Mouse (Mus musculus) limb, embryonic 11.5 days (tissue): Measurements from ENCODE around the gene Adarb1. TPM values are rescaled to one million over a fixed set of nuclear protein-coding genes. Genes with fewer than 3 reads are reported as not detected.

Experiments used
- ATAC-seq: fragments of 200-750 bp; cut with Nextera tagmentation; 2 replicates; pipeline ENCODE4 v1.8.0; 2017; ENCODE audit warnings: low read depth; ENCODE audit not compliant: insufficient number of reproducible peaks, low FRiP score, low TSS enrichment
- DNase-seq: peaks from one replicate; pipeline ENCODE4 v3.0.0-alpha.2; 2015; ENCODE audit warnings: low spot score
- H3K27ac ChIP-seq: fragments of 300-500 bp; sonication (generic); replicated peaks from 2 replicates; pipeline ENCODE4 v1.5.1; 2014; ENCODE audit warnings: low read depth, mild to moderate bottlenecking, low read length
- H3K27me3 ChIP-seq: fragments of 300-500 bp; sonication (generic); 2 replicates; pipeline ENCODE4 v1.6.1; 2014; ENCODE audit warnings: mild to moderate bottlenecking, low read length, mixed read lengths; ENCODE audit not compliant: control insufficient read depth, insufficient read depth
- H3K36me3 ChIP-seq: fragments of 300-500 bp; sonication (generic); 2 replicates; pipeline ENCODE4 v1.6.1; 2014; ENCODE audit warnings: mild to moderate bottlenecking, low read length, moderate library complexity, mixed read lengths; ENCODE audit not compliant: control insufficient read depth, insufficient read depth
- H3K4me1 ChIP-seq: fragments of 300-500 bp; sonication (generic); 2 replicates; pipeline ENCODE4 v1.6.1; 2014; ENCODE audit warnings: low read length, mixed read lengths; ENCODE audit not compliant: control insufficient read depth, insufficient read depth
- H3K4me2 ChIP-seq: fragments of 300-500 bp; sonication (generic); 2 replicates; pipeline ENCODE4 v1.6.1; 2014; ENCODE audit warnings: low read depth, mild to moderate bottlenecking, moderate library complexity; ENCODE audit not compliant: severe bottlenecking
- H3K4me3 ChIP-seq: fragments of 300-500 bp; sonication (generic); 2 replicates; pipeline ENCODE4 v1.5.1; 2014; ENCODE audit warnings: low read depth, low read length
- H3K9ac ChIP-seq: fragments of 300-500 bp; sonication (generic); 2 replicates; pipeline ENCODE4 v1.6.1; 2014; ENCODE audit warnings: mild to moderate bottlenecking, low read length
- H3K9me3 ChIP-seq: fragments of 300-500 bp; sonication (generic); 2 replicates; pipeline ENCODE4 v1.6.1; 2016; ENCODE audit warnings: low read length; ENCODE audit not compliant: control insufficient read depth
- WGBS: fragments of 180-500 bp; shearing (Covaris S2); extraction: QIAGEN DNeasy Blood & Tissue Kit; methylation state at CpG from one replicate; pipeline ENCODE4 v1.1.7; 2014; 5-methylcytosine and 5-hydroxymethylcytosine counted together
- polyA plus RNA-seq: library from polyadenylated mRNA; unstranded; fragments of >200 nt; fragmentation: Nextera tagmentation; extraction: Ambion mirVana; gene quantifications from 2 replicates; pipeline ENCODE4 v1.2.1, GENCODE M21; 2014

The Adarb1 gene
- polyA plus RNA-seq, 1 experiment from 2014 or later = 4.0 TPM

DNA sequence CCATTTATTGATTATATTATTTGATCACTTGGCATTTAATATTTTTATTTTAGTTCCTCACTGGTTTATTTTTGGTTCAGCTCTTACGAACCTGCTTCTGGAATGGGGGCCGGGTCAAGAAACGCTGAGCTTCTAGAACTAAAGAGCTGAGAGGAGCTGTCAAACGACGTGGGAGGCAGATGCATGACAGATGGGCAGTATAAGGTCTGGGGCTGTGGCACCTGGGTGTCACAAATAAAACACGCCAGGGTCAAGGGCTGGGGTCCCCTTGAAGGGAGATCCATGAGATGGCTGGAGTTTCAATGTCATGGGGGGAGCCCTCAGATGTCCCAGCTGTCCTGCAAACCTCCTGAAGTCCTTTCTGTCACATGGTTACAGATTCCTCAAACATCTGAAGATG is 36.7 kb upstream of the Adarb1 start:
- Histone ChIP-seq H3K4me3 (no peak overlapping the region), H3K27ac (no peak overlapping the region), H3K36me3 (no peaks in the 10 kb centered on the region), H3K4me2 (no peak overlapping the region), H3K27me3 (no peaks in the 10 kb centered on the region), H3K9ac (no peak overlapping the region), H3K9me3 (no peaks in the 10 kb centered on the region), H3K4me1 (peaks cover 2% of the 10 kb centered on the region)
- no peak for DNase-seq
- WGBS = 68% methylated on average over 6 of the region's 6 CpGs
- no peak for ATAC-seq

DNA sequence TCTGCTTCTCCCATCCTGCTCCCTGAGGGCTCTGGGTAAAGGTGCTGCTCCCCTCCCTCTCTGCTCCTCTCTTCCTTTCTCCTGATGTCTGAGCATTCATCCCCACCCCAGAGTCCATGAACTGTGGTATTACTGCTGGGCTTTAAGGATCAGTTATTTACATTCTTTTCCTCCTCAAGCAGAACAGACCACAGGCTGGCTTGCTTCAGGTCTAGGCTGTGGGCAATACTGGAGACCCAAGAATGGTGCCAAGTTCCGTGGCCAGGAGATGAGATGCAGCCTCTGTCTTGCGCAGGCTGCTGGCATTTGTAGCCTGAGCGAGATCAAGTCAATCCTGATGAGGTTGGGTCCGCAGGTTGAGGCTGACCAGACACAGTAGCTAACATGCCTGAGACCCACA is 33.8 kb upstream of the Adarb1 start:
- DNase-seq (no peak), ATAC-seq (no peak)
- no peaks in the 10 kb centered on the region for H3K36me3 ChIP-seq
- H3K27me3 ChIP-seq = no peaks in the 10 kb centered on the region
- 86% methylated on average over 4 of the region's 4 CpGs for WGBS
- no peaks in the 10 kb centered on the region for H3K9me3 ChIP-seq
- H3K9ac ChIP-seq = no peak overlapping the region
- no peak overlapping the region for H3K4me2 ChIP-seq
- H3K27ac ChIP-seq = no peak overlapping the region
- H3K4me3 ChIP-seq = no peak overlapping the region
- H3K4me1 ChIP-seq = peaks cover 7% of the 10 kb centered on the region

DNA sequence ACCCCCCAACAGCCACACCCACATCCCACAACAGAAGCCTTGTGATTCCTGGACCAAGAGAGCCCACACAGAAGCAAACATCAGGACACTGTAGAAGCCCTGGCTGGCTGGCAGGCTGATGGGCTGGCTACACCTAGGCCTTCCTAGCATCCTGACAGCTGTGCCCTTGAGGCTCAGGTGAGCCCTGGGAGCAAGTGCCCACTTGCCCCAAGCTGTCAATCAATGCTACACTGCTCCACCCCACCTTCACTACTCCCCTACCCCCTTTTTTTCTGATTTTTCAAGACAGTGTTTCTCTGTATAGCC is 32.0 kb upstream of the Adarb1 start:
- Histone ChIP-seq H3K9ac (no peak overlapping the region), H3K9me3 (peaks cover under 1% of the 10 kb centered on the region; the same call in 1 of the 2 replicates), H3K4me1 (peaks cover 7% of the 10 kb centered on the region), H3K27me3 (no peaks in the 10 kb centered on the region), H3K27ac (no peak overlapping the region), H3K36me3 (no peaks in the 10 kb centered on the region), H3K4me2 (no peak overlapping the region), H3K4me3 (no peak overlapping the region)
- DNase-seq (no peak), ATAC-seq (no peak)

DNA sequence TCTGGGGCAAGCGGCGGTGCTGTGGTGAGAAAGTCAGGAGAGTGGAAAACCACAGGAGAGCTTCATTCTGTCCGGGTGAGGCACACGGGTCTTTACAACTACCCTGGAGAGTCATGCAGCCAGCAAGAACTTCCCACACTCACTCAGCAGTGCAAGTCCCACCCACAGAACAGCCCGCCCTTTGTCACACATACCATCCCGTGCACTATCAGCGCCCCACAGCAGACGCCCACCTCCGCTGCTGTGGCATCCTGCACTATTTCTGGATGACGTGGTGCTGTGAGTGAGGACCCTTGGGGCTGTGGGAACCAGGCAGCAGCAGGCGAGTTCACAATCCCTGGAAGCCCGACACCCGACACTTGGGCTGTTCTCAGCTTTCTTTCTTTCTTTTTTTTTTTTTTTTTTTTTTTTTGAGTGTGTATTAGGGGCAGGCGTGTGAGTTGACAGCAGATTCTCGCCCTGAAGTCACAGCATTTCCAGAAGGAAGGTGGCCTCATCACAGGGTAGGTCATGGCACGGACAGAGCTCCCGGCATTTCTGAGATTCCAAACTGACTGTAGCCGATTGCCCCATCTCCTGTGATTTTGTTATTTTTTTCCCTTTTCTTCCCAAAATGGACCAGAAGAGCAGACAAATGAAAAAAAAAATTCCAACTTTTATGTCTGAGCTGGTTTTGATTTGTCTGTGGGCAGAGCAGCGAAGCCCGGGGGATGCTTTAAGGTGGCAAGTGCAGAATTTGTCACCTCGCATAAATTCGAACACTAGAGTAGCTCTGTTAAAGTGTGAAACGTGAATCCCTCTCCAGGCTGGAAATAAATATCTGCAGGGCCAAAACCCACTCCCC is 31.5 kb upstream of the Adarb1 start:
- Histone ChIP-seq H3K9me3 (peaks cover 6% of the 10 kb centered on the region; the same call in 1 of the 2 replicates), H3K4me1 (peaks cover 7% of the 10 kb centered on the region), H3K27ac (no peak overlapping the region), H3K4me2 (peak overlapping the region; percentile 31; the same call in 1 of the 2 replicates), H3K36me3 (no peaks in the 10 kb centered on the region), H3K9ac (no peak overlapping the region; the same call in 1 of the 2 replicates), H3K27me3 (no peaks in the 10 kb centered on the region), H3K4me3 (no peak overlapping the region)
- peak; percentile 73; the same call in 1 of the 2 replicates for ATAC-seq
- 32% methylated on average over 23 of the region's 23 CpGs for WGBS
- peak; percentile 47 for DNase-seq

DNA sequence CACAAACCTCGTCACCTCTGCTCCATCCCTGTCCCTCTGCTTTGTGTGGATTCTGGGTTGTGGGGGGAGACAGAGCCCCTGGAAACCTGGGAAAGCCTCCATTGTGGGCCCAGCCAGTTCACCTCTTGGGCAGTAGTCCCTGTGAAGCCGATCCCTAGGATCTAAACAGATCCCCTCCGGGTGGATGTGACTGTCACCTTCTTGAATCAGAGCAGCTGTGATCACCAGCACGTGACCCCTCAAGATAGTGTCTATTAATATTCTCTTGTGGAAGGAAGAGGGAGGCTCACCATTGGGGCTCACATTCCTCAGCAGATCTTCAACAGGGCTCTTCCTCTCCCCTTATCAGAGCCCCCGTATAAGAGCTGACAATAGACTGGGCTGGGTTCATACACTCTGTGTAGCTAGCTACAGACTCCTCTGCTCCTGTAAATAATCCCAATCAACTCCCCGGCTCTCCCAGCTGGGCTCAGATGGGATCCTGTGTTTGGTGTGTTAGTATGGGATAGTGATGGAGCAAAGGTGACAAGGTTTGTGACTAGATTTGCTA is 30.7 kb upstream of the Adarb1 start:
- H3K9me3 ChIP-seq = peaks cover 6% of the 10 kb centered on the region; the same call in 1 of the 2 replicates
- no peak for ATAC-seq
- WGBS = 73% methylated on average over 6 of the region's 6 CpGs
- peaks cover 7% of the 10 kb centered on the region for H3K4me1 ChIP-seq
- H3K36me3 ChIP-seq = no peaks in the 10 kb centered on the region
- no peak overlapping the region for H3K27ac ChIP-seq
- no peaks in the 10 kb centered on the region for H3K27me3 ChIP-seq
- H3K4me2 ChIP-seq = peak overlapping the region; percentile 31; the same call in 1 of the 2 replicates
- no peak for DNase-seq
- H3K4me3 ChIP-seq = no peak overlapping the region
- H3K9ac ChIP-seq = no peak overlapping the region

DNA sequence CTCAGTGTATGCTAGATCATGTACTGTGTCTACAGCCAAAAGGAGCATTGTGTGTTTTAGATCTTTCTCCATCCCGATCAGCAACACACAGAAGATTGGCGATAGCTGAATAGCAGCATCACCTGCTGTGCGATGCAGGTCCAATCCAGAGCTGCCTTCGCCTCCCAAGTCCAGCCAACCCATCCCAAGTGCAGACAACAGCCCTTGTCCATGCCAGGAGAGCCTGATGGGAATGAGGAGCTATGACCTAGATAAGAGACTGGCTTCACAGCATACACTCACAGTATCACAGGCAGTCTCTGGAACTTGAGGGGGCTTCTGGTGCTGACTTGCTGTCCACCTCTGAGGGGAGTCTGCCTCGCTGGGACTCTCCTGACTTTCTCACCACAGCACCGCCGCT is 30.1 kb upstream of the Adarb1 start:
- no peak for ATAC-seq
- H3K27ac ChIP-seq = no peak overlapping the region
- no peaks in the 10 kb centered on the region for H3K36me3 ChIP-seq
- DNase-seq = no peak
- no peak overlapping the region for H3K4me3 ChIP-seq
- peaks cover 7% of the 10 kb centered on the region for H3K4me1 ChIP-seq
- 83% methylated on average over 7 of the region's 7 CpGs for WGBS
- H3K4me2 ChIP-seq = no peak overlapping the region
- H3K9me3 ChIP-seq = peaks cover 6% of the 10 kb centered on the region; the same call in 1 of the 2 replicates
- H3K9ac ChIP-seq = no peak overlapping the region
- no peaks in the 10 kb centered on the region for H3K27me3 ChIP-seq

DNA sequence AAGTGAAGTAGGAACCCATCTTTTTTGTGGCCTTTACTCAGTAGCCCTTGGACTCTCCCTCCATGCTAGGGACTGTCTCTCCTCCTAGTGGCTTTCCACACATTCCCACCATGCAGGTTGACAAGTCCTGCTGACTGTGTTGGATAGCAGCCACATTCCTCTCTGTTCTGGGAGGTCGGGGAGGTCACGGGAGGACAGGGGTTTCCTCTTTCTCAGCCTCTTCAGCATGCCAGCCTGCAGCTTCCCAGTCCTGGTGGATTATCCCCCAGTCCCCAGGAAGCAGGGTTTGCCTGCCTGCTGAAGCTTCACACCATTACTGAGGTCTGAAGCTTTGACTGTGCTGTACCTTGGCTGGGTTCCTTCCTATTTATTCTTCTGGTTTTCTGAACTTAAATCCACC is 29.7 kb upstream of the Adarb1 start:
- Histone ChIP-seq H3K4me3 (no peak overlapping the region), H3K9me3 (peaks cover 6% of the 10 kb centered on the region; the same call in 1 of the 2 replicates), H3K9ac (no peak overlapping the region), H3K4me1 (peaks cover 7% of the 10 kb centered on the region), H3K4me2 (no peak overlapping the region), H3K36me3 (no peaks in the 10 kb centered on the region), H3K27me3 (no peaks in the 10 kb centered on the region), H3K27ac (no peak overlapping the region)
- WGBS = 5% methylated on average over 2 of the region's 2 CpGs
- ATAC-seq = no peak
- no peak for DNase-seq

DNA sequence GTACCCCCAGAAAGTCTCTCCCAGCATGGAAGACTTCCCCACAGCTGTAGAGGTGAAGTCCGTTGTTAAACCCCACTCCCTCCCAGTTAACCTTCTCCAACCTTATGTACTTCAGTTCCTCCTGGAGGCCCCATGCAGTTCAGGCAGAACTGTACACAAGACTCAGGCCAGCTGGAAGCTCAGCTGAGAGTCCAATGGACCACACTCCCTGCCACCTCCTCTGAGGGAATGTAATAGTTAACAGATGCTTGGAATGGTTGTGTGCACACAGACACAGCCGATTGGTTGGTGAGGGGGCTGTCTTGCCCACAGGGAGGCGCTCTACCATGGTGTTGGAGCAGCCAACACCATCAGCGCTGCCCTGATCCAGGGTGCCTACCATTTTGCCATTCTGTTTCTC is 24.2 kb upstream of the Adarb1 start:
- Histone ChIP-seq H3K27me3 (no peaks in the 10 kb centered on the region), H3K4me3 (no peak overlapping the region), H3K4me1 (peaks cover 13% of the 10 kb centered on the region), H3K27ac (no peak overlapping the region), H3K36me3 (no peaks in the 10 kb centered on the region), H3K9ac (no peak overlapping the region), H3K4me2 (no peak overlapping the region), H3K9me3 (peaks cover 6% of the 10 kb centered on the region; the same call in 1 of the 2 replicates)
- ATAC-seq (no peak), DNase-seq (no peak)
- 79% methylated on average over 4 of the region's 4 CpGs for WGBS
